Mouse (Mus musculus): Measurements from ENCODE around the gene En2.

En2 gene

DNA sequence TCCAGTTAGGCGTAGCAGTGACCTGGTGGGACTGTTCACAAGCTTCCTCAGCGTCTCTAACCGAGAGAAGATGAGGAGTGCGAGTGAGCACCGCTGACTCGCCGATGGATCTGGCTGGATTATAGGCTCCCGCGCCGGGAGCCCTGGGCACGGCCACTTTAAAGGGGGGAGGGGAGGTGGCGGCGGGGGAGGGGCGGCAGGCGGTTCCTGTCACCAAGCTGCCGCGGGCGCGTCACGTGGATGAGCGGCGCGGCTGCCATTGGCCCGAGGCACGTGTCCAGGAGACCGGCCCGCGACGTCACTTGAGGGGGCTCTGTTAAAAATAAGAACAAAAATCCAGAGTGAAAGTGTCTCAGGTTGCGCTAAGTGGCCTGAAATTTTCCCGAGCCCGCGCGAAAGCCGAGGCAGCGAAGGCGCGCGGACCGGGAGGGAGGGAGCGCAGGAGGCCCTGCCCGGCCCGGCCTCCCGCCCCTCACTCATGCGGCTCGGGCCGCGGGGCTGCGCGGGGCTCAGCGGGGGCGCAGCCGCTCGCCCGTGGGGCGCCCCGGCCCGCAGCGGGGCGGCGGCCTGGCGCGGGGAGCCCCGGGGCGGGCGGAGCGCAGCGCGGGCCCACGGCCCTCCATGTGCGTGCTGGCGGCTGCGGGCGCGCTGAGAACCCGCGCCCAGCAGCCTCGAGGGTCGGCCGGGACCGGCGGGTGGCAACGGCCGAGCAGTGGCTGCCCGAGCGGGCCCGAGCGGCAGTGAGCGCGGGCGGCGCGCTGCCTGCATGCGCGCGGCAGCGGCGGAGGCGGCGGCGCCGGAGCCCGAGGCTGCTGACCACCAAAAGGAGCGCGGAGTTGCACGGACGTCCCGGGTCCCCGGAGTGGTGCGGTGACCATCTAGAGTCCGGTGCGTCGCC, at the start of gene En2:
Gene En2, plus strand, starts transcription at position 337 of the 898 bp plus-strand sequence.
- DNase-seq (ENCODE audit: low read depth, low spot score) = no peak

GRCm38 (mm10) chr5:28117251-28117880, 48.1 kb upstream of the En2 start:
- no peak for DNase-seq (ENCODE audit: low read depth, low spot score)

DNA sequence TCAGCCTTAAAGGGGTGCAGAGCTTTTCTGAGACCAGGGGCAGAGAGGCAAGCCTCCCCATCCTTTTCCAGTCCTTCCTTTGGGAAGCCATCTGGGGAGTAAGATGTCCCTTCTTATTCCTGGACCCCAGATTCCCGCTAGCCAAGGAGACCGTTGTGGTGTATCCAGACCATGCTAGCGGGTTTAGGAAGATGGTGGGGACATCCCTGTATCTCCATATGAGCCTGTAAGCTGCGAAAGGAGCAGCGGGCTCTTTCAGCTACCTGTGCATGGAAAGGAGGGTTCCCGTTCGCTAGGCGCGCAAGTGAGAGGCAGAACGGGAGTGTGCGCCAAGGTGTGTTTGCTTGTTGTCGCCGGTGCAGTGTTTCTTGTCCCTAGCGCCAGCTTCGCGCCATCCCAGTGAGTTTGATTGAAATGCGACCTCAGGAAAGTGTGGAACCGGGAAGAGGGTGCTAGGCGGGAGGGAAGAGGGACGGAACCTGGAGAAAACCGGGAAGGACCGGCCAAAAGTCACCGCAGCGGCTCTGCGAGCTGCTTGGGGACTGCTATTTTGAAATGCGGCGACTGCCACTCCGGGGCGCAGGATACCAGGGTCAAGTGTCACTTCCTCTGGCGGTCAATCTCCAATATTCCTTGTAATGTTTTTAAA, 47.5 kb upstream of the En2 start:
- DNase-seq (ENCODE audit: low read depth, low spot score) = no peak

DNA sequence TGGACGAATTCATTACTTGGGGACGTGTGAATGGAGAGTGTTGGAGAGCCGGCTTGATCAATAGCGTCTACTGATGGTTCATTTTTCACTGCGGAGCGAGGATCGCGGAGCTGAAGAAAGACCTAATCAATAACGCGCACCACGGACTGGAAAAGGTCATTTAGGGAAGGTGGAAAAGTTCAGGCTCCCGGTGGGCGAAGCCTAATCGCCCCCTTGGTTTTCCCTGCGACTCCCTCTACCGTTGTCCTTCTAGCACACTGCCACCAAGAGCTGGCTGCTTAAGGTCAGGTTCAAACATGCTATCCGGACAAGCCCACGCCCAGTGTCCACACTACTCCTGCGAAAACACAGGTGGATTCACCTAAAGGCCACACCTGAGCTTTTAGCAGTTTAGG, 47.0 kb upstream of the En2 start:
- no peak for DNase-seq (ENCODE audit: low read depth, low spot score)

- DNase-seq (ENCODE audit: low read depth, low spot score) = no peak
Measured at GRCm38 (mm10) chr5:28119576-28119975, 45.9 kb upstream of the En2 start.

DNA sequence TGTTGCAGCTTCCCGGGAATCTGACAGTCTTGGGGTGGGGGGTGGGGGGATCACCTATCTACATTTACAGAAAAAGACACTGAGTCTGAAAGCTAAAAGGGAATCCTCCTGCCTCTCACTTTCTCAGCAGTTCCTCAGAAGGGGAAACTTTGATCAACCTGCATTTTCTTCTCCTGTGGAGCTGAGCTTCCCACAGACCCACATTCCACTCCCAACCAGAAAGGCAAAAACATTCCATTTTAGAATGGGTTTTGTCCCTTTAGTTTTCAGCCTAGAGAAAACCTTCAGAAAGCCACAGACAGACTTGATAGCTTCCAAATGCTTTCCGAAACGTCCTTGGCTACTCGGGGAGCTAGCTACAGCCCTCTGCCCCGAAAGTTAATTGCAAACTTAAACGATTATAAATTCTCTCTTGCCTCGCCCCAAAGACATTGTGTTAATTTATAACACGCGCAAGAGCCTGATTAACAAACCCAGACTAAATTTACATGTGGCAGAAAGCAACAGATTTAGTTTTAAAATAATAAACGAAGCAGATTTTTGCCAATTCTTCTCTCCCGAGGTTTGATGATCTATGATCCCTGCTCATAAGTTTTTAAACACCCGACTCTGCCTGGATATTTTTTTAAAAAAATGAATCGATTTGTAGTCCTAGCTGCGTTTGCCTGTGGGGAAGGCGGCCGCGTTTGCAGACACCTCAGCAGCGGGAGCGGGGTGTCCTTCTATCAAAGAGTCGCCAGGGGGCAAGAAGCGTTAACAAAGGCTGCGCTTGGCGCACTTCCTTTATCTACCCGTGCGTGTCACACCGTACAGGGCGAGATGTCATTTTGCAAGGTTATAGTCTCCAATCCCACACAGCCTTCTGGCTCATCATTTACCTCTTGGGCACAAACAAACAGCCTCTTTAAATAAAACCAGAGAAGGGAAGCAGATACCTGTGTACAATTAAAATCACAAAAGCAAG, 42.7 kb upstream of the En2 start:
- no peak for DNase-seq (ENCODE audit: low read depth, low spot score)

DNA sequence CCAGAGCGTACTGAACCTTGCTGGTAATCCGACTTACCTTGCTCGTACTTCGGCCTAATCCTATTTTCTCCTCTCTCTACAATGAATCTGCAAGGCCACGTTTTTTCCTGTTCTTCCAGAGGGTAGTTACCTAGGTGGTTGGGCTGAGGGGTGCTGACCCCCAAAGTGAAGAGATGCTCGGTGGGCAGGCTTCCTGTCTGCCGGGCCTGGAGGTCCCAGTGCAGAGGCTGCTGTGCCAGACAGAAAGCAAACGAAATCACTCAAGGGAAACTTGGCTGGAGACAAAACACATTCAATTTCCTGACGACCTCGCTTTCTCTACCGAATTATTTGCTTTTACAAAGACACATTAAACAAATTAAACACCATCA, 42.1 kb upstream of the En2 start:
- DNase-seq (ENCODE audit: low read depth, low spot score) = no peak

DNA sequence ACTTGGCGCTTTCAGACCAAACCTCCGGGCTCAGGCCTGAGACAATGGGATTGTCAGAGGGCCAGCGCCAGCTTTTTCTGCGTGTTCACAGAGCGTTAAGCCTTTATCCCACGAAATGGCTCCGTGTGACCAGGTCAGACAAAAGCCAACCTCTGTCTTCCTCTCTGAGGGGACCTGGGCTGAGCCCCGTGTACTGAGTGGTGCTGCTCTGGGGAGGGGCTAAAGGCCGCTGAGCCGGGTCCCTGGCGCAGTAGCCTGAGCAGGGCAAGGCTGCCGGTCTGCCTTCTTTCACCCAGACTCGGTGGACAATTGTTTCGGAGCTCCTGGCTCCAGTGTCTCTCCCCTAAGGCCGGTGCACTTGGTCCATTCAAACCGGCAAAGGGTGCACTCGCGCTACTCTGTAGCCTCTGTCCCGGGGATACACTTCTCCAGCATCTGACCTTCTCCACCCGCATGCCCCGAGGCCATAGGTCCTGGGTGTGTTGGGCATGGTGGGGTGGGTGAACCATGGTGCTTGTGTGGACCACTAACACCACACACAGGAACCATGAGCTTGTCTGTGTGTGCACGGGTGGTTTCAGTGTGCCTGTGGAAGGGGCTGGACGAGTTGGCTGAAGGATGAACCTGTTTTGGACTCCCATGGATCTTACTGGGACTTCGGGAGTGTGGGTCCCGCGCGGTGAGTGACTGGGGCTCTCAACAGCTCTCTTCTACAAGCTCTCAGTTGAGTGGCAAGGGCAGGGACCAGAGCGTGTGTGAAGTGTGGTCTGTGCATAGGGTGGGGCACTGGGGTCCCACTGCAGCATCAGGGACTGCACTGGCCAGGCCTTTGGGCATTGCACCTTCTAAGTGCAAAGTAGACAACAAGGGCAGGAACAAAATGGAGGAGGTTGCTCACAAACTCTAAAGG, 40.9 kb upstream of the En2 start:
- DNase-seq (ENCODE audit: low read depth, low spot score) = no peak

DNA sequence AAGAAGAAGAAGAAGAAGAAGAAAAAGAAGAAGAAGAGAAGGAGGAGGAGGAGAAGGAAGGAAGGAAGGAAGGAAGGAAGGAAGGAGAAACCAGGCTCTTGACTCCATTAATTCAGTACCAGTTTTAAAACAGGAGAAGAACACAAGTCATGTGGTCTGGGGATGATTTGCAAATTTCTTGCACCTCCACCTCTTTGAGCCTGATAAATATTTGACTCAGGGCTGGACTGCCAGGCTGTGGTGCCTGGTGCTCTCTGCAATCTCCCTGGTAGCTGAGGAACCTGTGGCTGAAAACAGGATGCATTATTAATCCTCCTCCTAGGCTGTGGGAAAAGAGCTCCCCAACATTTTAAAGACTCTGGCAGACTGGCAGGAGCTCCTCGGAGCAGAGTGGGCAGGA, 36.6 kb upstream of the En2 start:
- DNase-seq (ENCODE audit: low read depth, low spot score) = no peak

DNA sequence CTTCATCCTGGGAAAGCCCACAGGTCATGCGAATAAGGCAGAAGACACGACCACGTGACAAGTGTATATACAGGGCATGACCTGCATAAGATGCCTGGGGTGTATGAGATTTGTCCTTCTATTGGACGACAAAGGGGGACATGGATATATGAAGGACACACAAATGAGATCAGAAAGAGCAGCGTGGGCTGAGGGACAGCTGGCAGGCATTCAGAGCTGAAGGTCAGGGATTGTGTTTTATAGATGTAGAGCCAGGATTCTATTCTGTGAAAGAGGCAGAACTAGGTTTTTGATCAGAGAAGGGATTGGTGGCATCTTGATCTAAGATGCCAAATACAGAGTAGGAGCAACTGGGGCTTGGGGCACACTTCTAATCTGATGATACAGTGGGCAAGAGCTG, 33.3 kb upstream of the En2 start:
- DNase-seq (ENCODE audit: low read depth, low spot score) = no peak

GRCm38 (mm10) chr5:28136438-28136837, 29.1 kb upstream of the En2 start:
- no peak for DNase-seq (ENCODE audit: low read depth, low spot score)

DNA sequence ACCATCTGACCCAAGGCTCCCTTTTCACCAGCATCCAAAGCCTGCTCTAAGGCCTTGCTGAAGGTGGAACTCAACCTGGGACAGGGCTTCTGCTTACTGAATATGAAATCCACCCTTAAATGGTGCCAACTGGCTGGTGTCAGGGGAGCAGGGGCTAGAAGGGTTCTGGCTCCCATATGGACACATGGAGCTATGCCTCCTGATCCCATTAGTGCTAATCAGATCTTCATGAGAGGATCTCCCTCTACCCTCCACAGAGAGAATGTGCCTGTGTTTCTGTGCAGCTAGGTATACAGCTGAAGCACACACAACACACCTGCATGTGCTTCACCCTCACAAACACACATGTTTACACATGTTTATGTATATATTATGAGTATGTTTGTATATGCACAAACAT, 20.9 kb upstream of the En2 start:
- no peak for DNase-seq (ENCODE audit: low read depth, low spot score)

DNA sequence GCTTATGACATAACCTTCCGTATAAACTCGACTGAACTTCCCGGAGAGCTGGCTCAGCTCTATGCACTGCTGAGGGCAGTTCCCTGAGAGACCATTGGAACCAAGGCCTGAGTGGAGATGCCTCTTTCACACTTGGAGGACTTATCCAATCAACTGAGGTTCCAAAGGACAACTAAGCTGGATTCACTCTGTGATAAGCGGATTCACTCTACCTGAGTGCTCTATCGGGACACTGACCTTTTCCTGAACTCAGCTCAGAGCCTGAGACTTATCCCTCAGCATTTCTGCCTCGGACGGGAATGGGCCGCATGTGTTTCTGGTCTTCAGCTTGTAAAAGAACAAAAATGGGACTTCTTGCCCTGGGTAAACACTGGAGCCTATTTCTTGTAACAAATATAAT, 19.5 kb upstream of the En2 start:
- no peak for DNase-seq (ENCODE audit: low read depth, low spot score)

DNA sequence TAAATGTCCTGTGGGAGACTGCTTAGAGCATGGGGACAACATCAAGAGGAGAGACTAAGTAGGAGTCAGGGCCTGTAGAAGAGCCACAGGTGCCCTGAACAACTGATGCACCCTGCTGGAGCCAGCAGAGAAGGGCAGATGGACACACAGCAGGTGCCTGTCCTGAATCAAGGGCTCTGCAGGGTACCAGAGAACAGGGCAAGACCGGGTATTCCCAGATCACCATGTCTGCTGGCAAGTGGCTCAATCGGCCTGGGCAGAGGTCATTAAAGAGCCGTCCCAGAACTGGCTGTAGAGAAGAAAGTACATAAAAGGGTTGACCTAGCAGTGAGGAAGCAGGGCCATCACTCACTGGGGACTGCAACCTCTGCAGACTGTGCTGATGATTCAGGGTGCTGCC, 17.0 kb upstream of the En2 start:
- no peak for DNase-seq (ENCODE audit: low read depth, low spot score)

- DNase-seq (ENCODE audit: low read depth, low spot score) = no peak
Measured at GRCm38 (mm10) chr5:28149436-28149835, 16.1 kb upstream of the En2 start.

GRCm38 (mm10) chr5:28157044-28157730, 8.3 kb upstream of the En2 start:
- DNase-seq (ENCODE audit: low read depth, low spot score) = no peak

DNA sequence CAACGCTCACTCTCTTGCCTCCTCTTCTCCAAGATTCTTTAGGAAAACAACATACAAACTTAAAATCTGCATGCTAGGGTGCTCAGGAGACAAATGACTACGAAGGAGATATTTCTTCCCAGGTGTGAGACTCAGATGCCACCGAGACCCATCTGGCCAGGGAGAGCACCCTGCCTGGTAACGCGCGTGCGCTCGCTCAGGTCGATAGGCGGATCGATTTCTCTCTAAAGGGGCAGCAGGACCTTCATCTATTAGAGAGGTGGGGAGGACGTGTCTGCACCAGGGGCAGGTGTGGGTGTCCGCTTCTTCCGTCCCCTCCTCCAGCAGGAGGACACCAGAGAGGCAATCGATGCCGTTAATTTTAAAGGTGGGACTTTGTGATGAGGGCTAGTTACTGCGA, 7.7 kb upstream of the En2 start:
- DNase-seq (ENCODE audit: low read depth, low spot score) = no peak

- DNase-seq (ENCODE audit: low read depth, low spot score) = no peak
Measured at GRCm38 (mm10) chr5:28158308-28159071, 7.0 kb upstream of the En2 start.

- DNase-seq (ENCODE audit: low read depth, low spot score) = no peak
Measured at GRCm38 (mm10) chr5:28159072-28159458, 6.4 kb upstream of the En2 start.

Measured in c-Kit-negative CD71-positive TER-119-positive erythroid progenitor cells, embryonic 14.5 days (primary cell).